Mouse (Mus musculus) adrenal gland, adult (tissue): ENCODE data around the gene Pgr15l.

ENCODE experiments used
- DNase-seq, 2 experiments: peaks; one replicate each; pipeline ENCODE4 v3.0.0; 2022 to 2023; ENCODE audit warnings: low spot score in 1 of 2; ENCODE audit not compliant: inconsistent age in 2 of 2

The Pgr15l gene

GRCm38 (mm10) chrX:97072369-97072768, at the start of gene Pgr15l:
Pgr15l (plus strand) TSS chrX:97072596.
- DNase-seq = no peak

- no peak for DNase-seq
These were observed 44.9 kb upstream of the Pgr15l start for GRCm38 (mm10) chrX:97027540-97027939.

- DNase-seq = peak; percentile 5 to 49
These were observed 2.6 kb upstream of the Pgr15l start for GRCm38 (mm10) chrX:97069816-97070215.
